Mouse (Mus musculus): ENCODE measurements around the gene Msh4. TPM values are rescaled to one million over a fixed set of nuclear protein-coding genes. Genes with fewer than 3 reads are reported as not detected.

The Msh4 gene
- polyA plus RNA-seq, 1 experiment from 2014 or later, result 0.08 TPM

GRCm38 (mm10) chr3:153807444-153808149 lies 98.3 kb downstream of the Msh4 start:
- Histone ChIP-seq H3K36me3 (ENCODE audit: control insufficient read depth, insufficient read depth, low read length) (no peaks in the 10 kb centered on the region), H3K9me3 (ENCODE audit: control insufficient read depth, low read length) (no peaks in the 10 kb centered on the region), H3K27ac (ENCODE audit: low read depth, low read length) (no peak overlapping the region), H3K4me1 (ENCODE audit: control insufficient read depth, insufficient read depth, low read depth, low read length) (peaks cover 9% of the 10 kb centered on the region), H3K9ac (ENCODE audit: low read depth, low read length) (no peak overlapping the region), H3K4me3 (ENCODE audit: low read length) (no peak overlapping the region), H3K4me2 (ENCODE audit: low read length) (no peak overlapping the region), H3K27me3 (replicated peaks; ENCODE audit: control insufficient read depth, insufficient read depth, low read length) (no peaks in the 10 kb centered on the region)
- 90% methylated on average over 9 of the region's 9 CpGs for WGBS
- ATAC-seq, result no peak

Other genes starting within 250 kb of the Msh4 start
- gene St6galnac3, start 181.0 kb downstream of the Msh4 start, polyA plus RNA-seq (2015; fragmentation: Nextera tagmentation; extraction: Ambion mirVana), result 20.7 and 23.2 TPM in 2 replicates
- 0.10 and 0.18 TPM in 2 replicates for gene Asb17, start 61.9 kb downstream of the Msh4 start, polyA plus RNA-seq (2015; fragmentation: Nextera tagmentation; extraction: Ambion mirVana)
- 54.4 and 62.2 TPM in 2 replicates for gene Rabggtb, start 6.9 kb upstream of the Msh4 start, polyA plus RNA-seq (2015; fragmentation: Nextera tagmentation; extraction: Ambion mirVana)
- gene Acadm, start 38.5 kb upstream of the Msh4 start, polyA plus RNA-seq (2015; fragmentation: Nextera tagmentation; extraction: Ambion mirVana), result 69.1 and 70.4 TPM in 2 replicates
- 7.5 and 9.3 TPM in 2 replicates for gene Slc44a5, start 67.3 kb upstream of the Msh4 start, polyA plus RNA-seq (2015; fragmentation: Nextera tagmentation; extraction: Ambion mirVana)